Mouse (Mus musculus): Measurements from ENCODE around the gene Cd151.
"Not testable (repeated sequence)": the region's sequence is repeated elsewhere in the genome, so short reads cannot be mapped to it uniquely, and the experiment has no call there.

Gene Cd151

DNA sequence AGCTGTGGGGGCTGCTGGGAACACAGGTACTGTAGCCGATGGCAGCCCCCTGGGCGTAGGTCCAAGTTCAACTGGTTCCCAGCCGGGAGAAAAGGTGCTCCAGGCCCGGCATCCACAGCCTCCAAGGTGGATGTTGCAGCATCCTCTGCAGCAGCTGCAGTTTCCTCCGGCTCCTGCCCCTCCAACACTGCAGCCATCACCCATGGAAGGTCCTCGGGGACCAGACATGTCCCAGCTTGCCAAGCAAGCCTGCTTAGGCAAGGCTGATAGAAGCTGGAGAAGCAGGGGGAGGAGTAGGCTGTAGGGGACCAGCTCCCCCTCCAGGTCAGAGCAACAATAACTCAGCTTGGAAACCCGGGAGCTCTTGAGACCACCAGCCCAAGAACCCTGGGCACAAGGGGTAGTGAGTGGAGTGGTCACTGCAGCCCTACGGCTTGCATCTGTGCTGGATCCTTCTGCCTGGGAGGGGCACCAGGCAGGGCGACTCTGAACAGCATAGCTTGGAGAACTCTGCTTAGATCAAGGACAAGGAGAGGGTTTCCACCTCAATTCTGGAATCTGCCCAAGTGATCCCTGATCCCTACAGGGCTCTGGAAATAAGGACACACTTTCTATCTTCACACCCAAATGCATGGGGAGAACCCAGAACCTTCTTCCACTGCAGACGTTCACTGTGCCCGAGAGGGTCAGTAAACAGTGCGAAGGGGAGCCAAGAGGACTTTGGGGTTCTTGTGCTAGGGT lies 23.9 kb upstream of the Cd151 start:
- no peak for DNase-seq (ENCODE audit: low read depth, low spot score)
- H3K36me3 ChIP-seq (ENCODE audit: control insufficient read depth, insufficient read depth, low read length, poor library complexity, severe bottlenecking), result no peaks in the 10 kb centered on the region
- H3K27me3 ChIP-seq (ENCODE audit: control insufficient read depth, insufficient read depth, low read length, poor library complexity, severe bottlenecking), result no peaks in the 10 kb centered on the region

DNA sequence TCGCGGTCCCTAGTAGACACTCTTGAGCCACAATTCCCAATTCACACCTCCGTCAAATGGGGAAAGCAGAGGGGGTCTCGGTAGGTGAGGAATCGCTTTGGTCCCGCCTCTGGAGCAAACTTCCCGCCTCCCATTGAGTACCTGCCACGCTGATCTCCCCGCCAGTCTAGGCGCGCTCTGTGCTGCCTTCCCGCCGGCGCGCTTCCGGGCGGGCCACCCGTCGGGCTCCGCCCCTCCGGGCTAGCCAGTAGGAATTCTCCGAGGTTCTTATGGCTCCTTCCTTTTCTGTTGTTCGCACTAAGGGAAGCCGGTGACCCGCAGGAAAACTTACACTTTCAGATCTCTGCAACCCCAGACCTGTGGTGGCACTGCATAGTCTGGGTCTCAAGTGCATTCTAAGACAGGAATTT lies 23.4 kb upstream of the Cd151 start, which contains the start of gene Pidd1:
Pidd1 (minus strand) TSS at position 198 of the 410 bp plus-strand sequence.
- H3K27me3 ChIP-seq (ENCODE audit: control insufficient read depth, insufficient read depth, low read length, poor library complexity, severe bottlenecking), result no peaks in the 10 kb centered on the region
- peaks cover 3% of the 10 kb centered on the region; the same call in 1 of the 2 replicates for H3K36me3 ChIP-seq (ENCODE audit: control insufficient read depth, insufficient read depth, low read length, poor library complexity, severe bottlenecking)
- DNase-seq (ENCODE audit: low read depth, low spot score), result peak; percentile 53

DNA sequence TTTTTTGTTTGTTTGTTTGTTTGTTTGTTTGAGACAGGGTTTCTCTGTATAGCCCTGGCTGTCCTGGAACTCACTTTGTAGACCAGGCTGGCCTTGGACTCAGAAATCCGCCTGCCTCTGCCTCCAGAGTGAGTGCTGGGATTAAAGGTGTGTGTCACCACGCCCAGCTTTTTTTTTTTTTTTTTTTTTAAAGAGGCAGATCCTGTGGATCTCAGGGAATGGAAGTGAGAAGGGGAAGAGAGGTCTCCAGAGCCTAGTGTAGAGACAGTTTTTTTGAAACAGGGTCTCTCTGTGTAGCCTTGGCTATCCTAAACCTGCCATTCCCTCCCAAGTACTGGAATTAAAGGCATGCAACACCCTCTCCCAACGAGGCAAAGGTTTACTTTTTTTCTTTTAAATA lies 20.8 kb upstream of the Cd151 start:
- H3K36me3 ChIP-seq (ENCODE audit: control insufficient read depth, insufficient read depth, low read length, poor library complexity, severe bottlenecking), result peaks cover 11% of the 10 kb centered on the region
- H3K27me3 ChIP-seq (ENCODE audit: control insufficient read depth, insufficient read depth, low read length, poor library complexity, severe bottlenecking); DNase-seq (ENCODE audit: low read depth, low spot score): not testable (repeated sequence)

DNA sequence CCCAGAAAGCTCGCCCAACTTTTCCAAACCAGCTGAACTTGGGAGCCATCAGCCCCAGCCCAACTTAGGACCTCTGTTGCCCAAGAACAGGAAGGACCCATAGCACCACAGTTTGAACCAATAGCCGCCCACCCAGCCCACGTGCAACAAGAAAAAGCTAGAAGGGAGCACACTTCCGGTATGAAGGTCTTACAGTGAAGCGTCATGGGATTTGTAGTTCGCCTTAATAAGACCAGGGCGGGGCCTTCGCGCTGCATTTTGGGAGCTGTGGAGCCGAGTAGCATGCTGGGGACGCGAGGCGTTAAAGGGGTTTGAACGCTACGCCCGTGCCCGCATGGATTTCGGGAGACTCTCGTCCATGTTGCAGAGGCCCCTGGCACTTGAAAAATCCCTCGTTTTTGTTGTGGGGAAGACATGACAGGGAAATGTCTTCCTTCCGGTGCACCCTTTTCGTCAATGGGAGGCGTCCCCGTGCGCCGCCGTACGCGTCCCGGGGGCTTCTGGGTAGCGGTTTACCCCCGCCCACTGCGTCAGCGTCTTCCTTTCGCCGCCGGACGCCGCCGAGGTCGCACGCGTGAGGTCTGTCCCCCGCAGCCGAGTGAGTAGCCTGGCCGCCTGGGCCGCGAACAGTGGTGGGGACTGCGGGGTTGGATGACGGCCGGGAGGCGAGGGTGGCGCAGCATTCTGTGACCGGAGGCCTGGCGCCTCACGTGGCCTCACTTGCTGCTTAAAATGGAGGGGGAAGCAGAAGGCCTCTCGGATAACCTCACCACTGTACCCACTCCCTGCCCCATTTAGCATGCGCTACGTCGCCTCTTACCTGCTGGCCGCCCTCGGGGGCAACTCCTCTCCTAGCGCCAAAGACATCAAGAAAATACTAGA lies 19.8 kb upstream of the Cd151 start, which contains the start of gene Rplp2:
Rplp2 (plus strand) TSS at position 261 of the 882 bp plus-strand sequence.
- no peaks in the 10 kb centered on the region for H3K27me3 ChIP-seq (ENCODE audit: control insufficient read depth, insufficient read depth, low read length, poor library complexity, severe bottlenecking)
- peaks cover 11% of the 10 kb centered on the region for H3K36me3 ChIP-seq (ENCODE audit: control insufficient read depth, insufficient read depth, low read length, poor library complexity, severe bottlenecking)
- peak; percentile 93 for DNase-seq (ENCODE audit: low read depth, low spot score)

DNA sequence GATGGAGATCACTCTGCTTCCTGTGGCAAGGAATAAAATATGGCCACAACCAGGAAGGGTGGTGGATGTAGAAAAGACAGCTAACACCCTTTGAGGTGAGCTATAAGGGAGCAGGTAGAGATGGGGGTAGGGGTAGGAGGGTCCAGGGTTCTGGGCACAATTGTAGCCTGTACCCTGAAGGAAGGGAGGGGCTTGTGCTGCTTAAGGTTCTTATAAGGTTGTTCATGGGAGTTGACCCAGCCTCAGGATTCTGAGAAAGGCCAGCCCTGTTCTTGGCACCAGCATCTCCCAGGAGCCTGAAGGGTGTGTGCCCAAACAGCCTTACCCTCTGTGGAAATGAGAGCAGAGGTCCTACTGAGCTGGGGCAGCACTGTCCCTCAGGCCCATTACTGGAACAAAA lies 15.3 kb upstream of the Cd151 start:
- Histone ChIP-seq H3K36me3 (ENCODE audit: control insufficient read depth, insufficient read depth, low read length, poor library complexity, severe bottlenecking) (peaks cover 11% of the 10 kb centered on the region), H3K27me3 (ENCODE audit: control insufficient read depth, insufficient read depth, low read length, poor library complexity, severe bottlenecking) (no peaks in the 10 kb centered on the region)
- DNase-seq (ENCODE audit: low read depth, low spot score), result no peak

DNA sequence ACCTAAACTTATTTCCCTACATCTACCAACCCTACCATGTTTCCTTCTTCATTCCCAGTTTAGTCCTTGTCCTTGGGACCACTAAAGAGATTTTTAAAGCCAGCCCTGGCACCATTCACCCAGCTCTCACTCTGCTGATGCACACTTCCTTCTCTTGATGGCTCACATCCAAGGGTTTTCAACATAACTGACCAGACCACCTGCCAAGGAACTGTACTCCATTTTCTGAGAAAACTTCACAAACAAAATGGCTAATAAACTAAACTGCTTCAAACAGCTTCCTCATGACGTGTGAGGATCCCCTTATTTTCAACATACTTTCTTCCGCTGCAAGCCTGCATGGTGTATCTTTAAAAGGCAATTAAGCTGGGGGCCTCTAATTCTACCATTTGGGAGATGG lies 13.6 kb upstream of the Cd151 start:
- no peaks in the 10 kb centered on the region for H3K27me3 ChIP-seq (ENCODE audit: control insufficient read depth, insufficient read depth, low read length, poor library complexity, severe bottlenecking)
- H3K36me3 ChIP-seq (ENCODE audit: control insufficient read depth, insufficient read depth, low read length, poor library complexity, severe bottlenecking), result peaks cover 13% of the 10 kb centered on the region
- no peak for DNase-seq (ENCODE audit: low read depth, low spot score)

DNA sequence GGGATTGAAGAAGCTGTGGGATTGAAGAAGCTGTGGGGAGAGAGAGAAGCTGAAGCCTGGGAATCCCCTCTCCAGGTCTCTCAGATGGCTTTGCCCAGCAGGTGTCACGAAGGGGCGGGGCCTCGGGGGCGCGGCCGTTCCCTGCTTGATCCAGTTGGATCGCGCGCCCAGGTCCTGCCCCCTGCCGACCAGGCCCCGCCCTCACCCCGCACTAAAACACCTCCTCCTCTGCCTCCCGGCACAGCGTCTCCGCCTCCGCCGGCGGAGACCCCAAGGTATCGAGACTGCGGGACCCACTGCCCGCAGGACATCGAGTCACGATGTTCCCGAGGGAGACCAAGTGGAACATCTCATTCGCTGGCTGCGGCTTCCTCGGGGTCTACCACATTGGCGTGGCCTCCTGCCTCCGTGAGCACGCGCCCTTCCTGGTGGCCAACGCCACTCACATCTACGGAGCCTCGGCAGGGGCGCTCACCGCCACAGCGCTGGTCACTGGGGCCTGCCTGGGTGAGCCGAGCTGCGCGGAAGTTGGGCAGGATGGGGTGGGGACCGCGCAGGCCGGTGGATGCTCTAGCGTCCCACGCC lies 12.1 kb upstream of the Cd151 start, which contains the start of gene Pnpla2:
Pnpla2 (plus strand) TSS at position 232 of the 585 bp plus-strand sequence.
- H3K27me3 ChIP-seq (ENCODE audit: control insufficient read depth, insufficient read depth, low read length, poor library complexity, severe bottlenecking), result no peaks in the 10 kb centered on the region
- H3K36me3 ChIP-seq (ENCODE audit: control insufficient read depth, insufficient read depth, low read length, poor library complexity, severe bottlenecking), result peaks cover 18% of the 10 kb centered on the region
- peak; percentile 95 for DNase-seq (ENCODE audit: low read depth, low spot score)

DNA sequence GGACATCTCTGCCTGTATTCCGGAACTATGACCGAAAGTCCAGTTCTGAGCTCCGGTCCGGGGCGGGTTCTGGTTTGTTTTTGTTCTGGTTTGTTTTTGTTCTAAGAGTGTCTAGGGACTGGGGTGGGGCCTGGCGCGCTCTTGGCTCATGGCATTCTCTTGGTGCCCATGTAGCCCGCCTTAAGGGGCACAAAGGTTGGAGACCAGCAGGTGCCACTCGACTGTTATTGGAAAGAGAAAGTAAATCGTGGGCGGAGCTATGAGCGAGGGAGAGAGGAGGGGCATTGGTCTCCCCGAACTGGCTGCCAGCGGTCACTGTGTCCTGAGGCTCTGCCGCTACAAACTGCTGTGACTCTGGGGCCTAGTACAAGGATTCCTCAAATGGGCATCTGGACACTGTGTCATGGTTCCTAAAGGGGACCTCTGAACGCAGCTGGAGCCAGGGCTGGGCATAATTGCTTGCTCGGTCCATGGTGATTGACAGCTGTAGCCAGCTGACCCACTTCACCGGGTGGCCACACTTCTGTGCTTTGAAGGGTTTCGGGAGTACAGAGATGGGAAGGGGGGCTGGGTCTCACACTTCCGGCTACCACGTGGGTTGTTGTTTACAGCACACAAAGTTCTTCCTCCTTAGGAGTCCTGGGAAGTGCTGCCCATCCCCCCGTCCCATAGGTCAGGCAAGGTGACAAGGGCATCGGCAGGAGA lies 11.4 kb upstream of the Cd151 start:
- Histone ChIP-seq H3K27me3 (ENCODE audit: control insufficient read depth, insufficient read depth, low read length, poor library complexity, severe bottlenecking) (no peaks in the 10 kb centered on the region), H3K36me3 (ENCODE audit: control insufficient read depth, insufficient read depth, low read length, poor library complexity, severe bottlenecking) (peaks cover 14% of the 10 kb centered on the region)
- DNase-seq (ENCODE audit: low read depth, low spot score), result peak; percentile 72

DNA sequence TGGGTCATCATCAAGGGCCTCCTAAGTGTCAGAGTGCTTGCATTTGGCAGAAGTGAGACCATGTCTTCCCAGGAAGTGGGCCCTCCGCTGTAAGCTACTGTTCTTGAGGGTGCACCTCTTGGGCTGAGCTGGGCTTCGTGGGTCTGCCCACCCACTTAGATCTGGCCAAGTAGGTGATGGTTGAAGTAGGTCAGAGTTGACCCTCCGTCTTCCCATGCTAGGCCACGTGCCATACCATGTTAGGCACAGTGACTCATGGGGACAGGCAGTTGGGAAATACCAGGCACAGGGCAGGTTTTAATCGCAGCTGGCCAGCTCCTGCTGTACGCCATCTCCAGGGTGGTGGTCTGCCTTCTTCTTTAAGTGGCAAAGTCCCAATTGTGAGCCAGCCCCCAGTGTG lies 10.5 kb upstream of the Cd151 start:
- H3K36me3 ChIP-seq (ENCODE audit: control insufficient read depth, insufficient read depth, low read length, poor library complexity, severe bottlenecking), result peaks cover 10% of the 10 kb centered on the region
- no peak for DNase-seq (ENCODE audit: low read depth, low spot score)

DNA sequence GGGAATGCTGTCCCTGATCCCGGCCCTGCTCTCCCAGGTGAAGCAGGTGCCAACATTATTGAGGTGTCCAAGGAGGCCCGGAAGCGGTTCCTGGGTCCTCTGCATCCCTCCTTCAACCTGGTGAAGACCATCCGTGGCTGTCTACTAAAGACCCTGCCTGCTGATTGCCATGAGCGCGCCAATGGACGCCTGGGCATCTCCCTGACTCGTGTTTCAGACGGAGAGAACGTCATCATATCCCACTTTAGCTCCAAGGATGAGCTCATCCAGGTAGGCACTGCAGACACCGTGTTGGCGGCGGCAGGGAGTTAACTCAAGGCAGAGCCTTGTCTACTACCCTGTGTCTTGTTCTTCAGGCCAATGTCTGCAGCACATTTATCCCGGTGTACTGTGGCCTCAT lies 10.0 kb upstream of the Cd151 start:
- Histone ChIP-seq H3K36me3 (ENCODE audit: control insufficient read depth, insufficient read depth, low read length, poor library complexity, severe bottlenecking) (peaks cover 10% of the 10 kb centered on the region), H3K27me3 (ENCODE audit: control insufficient read depth, insufficient read depth, low read length, poor library complexity, severe bottlenecking) (no peaks in the 10 kb centered on the region)
- DNase-seq (ENCODE audit: low read depth, low spot score), result no peak

More for the DNA sequence above, 10.5 kb upstream of the Cd151 start:
- no peaks in the 10 kb centered on the region for H3K27me3 ChIP-seq (ENCODE audit: control insufficient read depth, insufficient read depth, low read length, poor library complexity, severe bottlenecking)

DNA sequence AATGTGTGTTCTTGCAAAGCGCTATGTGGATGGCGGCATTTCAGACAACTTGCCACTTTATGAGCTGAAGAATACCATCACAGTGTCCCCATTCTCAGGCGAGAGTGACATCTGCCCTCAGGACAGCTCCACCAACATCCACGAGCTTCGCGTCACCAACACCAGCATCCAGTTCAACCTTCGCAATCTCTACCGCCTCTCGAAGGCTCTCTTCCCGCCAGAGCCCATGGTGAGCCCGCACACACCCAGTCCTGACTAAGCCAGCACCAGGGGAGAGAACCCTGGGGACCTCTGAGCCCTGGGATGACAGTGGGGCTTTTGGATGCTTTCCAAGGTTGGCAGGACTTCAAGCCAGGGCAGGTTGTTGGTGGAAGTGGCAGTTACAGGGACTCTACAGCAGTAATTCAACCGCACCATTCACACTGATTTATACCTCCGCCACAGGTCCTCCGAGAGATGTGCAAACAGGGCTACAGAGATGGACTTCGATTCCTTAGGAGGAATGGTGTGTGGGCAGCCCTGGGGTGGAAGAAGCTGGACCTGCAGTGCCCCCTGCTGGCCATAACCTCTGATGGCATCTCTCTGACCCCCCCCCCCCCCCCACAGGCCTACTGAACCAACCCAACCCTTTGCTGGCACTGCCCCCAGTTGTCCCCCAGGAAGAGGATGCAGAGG lies 9.1 kb upstream of the Cd151 start:
- Histone ChIP-seq H3K27me3 (ENCODE audit: control insufficient read depth, insufficient read depth, low read length, poor library complexity, severe bottlenecking) (no peaks in the 10 kb centered on the region), H3K36me3 (ENCODE audit: control insufficient read depth, insufficient read depth, low read length, poor library complexity, severe bottlenecking) (peaks cover 10% of the 10 kb centered on the region)
- peak; percentile 81 for DNase-seq (ENCODE audit: low read depth, low spot score)

DNA sequence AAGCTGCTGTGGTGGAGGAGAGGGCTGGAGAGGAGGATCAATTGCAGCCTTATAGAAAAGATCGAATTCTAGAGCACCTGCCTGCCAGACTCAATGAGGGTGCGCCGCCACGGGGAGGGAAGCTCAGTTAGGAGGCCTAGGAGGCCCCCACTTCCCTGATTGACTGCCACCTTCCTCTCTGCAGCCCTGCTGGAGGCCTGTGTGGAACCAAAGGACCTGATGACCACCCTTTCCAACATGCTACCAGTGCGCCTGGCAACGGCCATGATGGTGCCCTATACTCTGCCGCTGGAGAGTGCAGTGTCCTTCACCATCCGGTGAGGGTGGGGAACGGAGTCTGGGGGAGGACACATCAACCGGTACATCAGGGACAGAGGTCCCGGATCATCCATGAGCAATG lies 8.5 kb upstream of the Cd151 start:
- Histone ChIP-seq H3K27me3 (ENCODE audit: control insufficient read depth, insufficient read depth, low read length, poor library complexity, severe bottlenecking) (no peaks in the 10 kb centered on the region), H3K36me3 (ENCODE audit: control insufficient read depth, insufficient read depth, low read length, poor library complexity, severe bottlenecking) (peaks cover 10% of the 10 kb centered on the region)
- DNase-seq (ENCODE audit: low read depth, low spot score), result no peak

DNA sequence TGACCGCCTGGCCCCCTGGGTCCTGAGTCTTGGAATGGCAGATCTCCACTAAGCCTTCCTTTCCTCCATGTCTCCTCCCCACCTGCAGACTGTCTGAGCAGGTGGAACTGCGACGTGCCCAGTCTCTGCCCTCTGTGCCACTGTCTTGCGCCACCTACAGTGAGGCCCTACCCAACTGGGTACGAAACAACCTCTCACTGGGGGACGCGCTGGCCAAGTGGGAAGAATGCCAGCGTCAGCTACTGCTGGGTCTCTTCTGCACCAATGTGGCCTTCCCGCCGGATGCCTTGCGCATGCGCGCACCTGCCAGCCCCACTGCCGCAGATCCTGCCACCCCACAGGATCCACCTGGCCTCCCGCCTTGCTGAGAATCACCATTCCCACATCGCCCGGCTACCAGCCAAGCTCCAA lies 7.9 kb upstream of the Cd151 start:
- peaks cover 10% of the 10 kb centered on the region for H3K36me3 ChIP-seq (ENCODE audit: control insufficient read depth, insufficient read depth, low read length, poor library complexity, severe bottlenecking)
- H3K27me3 ChIP-seq (ENCODE audit: control insufficient read depth, insufficient read depth, low read length, poor library complexity, severe bottlenecking), result no peaks in the 10 kb centered on the region
- DNase-seq (ENCODE audit: low read depth, low spot score), result no peak

DNA sequence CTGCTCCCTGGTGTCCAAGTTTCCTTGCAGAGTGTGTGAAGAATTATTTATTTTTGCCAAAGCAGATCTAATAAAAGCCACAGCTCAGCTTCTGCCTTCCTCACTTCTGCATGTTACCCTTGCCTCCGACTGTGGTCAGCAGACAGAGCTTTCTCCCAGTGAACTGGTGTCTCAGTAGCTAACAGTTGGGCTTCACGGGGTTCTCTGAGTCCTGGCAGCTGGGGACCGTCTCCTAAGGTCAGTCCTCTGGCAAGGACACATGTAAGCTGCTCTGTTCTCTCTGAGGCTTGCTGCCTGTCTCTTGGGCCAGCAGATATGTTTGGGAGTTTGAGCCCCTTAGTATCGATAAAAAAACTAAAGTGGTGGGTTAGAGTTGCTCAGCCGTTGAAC lies 7.2 kb upstream of the Cd151 start:
- DNase-seq (ENCODE audit: low read depth, low spot score), result no peak
- Histone ChIP-seq H3K36me3 (ENCODE audit: control insufficient read depth, insufficient read depth, low read length, poor library complexity, severe bottlenecking) (peaks cover 10% of the 10 kb centered on the region), H3K27me3 (ENCODE audit: control insufficient read depth, insufficient read depth, low read length, poor library complexity, severe bottlenecking) (no peaks in the 10 kb centered on the region)

Measured in splenic B cell, adult 2 months (primary cell).